Mouse (Mus musculus) mouse trophoblast stem cell (cell line): ENCODE measurements around the gene Kcnk7.
"Not testable (repeated sequence)": the region's sequence is repeated elsewhere in the genome, so short reads cannot be mapped to it uniquely, and the experiment has no call there.

ENCODE experiments used
- in situ Hi-C, 2 experiments: fragments of 300-500 bp; cut with MseI, MboI; formaldehyde crosslinking; loops; 2 replicates in 1 of 2; 3 replicates in 1 of 2; pipeline ENCODE4 v1.15.1; 2025

Kcnk7 gene

GRCm38 (mm10) chr19:5704163-5704800, at the start of gene Kcnk7:
Gene Kcnk7 (plus strand): TSS chr19:5704367.
- in situ Hi-C loops = no loop called here

- in situ Hi-C loops = no loop called here
These were observed 49.4 kb upstream of the Kcnk7 start for GRCm38 (mm10) chr19:5654720-5655298.

GRCm38 (mm10) chr19:5660942-5661751, 43.0 kb upstream of the Kcnk7 start:
- in situ Hi-C loops = no loop called here

GRCm38 (mm10) chr19:5662310-5662709, 41.9 kb upstream of the Kcnk7 start:
- in situ Hi-C loops = no loop called here

- in situ Hi-C loops = no loop called here
These were observed 40.9 kb upstream of the Kcnk7 start, which contains the start of gene Sipa1 for GRCm38 (mm10) chr19:5662981-5663913. Gene Sipa1 (minus strand): TSS chr19:5663707.

GRCm38 (mm10) chr19:5664669-5665257, 39.4 kb upstream of the Kcnk7 start:
- in situ Hi-C loops = no loop called here

- in situ Hi-C loops = no loop called here
These were observed 38.7 kb upstream of the Kcnk7 start for GRCm38 (mm10) chr19:5665465-5665864.

GRCm38 (mm10) chr19:5666386-5666785, 37.8 kb upstream of the Kcnk7 start:
- in situ Hi-C loops = no loop called here

GRCm38 (mm10) chr19:5668372-5668771, 35.8 kb upstream of the Kcnk7 start:
- in situ Hi-C loops = no loop called here

GRCm38 (mm10) chr19:5680432-5680831, 23.7 kb upstream of the Kcnk7 start:
- in situ Hi-C loops = no loop called here

- in situ Hi-C loops = no loop called here
These were observed 19.9 kb upstream of the Kcnk7 start for GRCm38 (mm10) chr19:5684236-5684635.

- in situ Hi-C loops = no loop called here
These were observed 19.2 kb upstream of the Kcnk7 start for GRCm38 (mm10) chr19:5684985-5685384.

GRCm38 (mm10) chr19:5685431-5685830, 18.7 kb upstream of the Kcnk7 start:
- in situ Hi-C loops = no loop called here

GRCm38 (mm10) chr19:5685861-5686260, 18.3 kb upstream of the Kcnk7 start:
- in situ Hi-C loops = no loop called here

- in situ Hi-C loops = no loop called here
These were observed 17.7 kb upstream of the Kcnk7 start for GRCm38 (mm10) chr19:5686437-5686836.

- in situ Hi-C loops = not testable (repeated sequence)
These were observed 17.2 kb upstream of the Kcnk7 start for GRCm38 (mm10) chr19:5686954-5687353.

- in situ Hi-C loops = no loop called here
These were observed 16.4 kb upstream of the Kcnk7 start for GRCm38 (mm10) chr19:5687738-5688137.

GRCm38 (mm10) chr19:5688200-5689087, 15.7 kb upstream of the Kcnk7 start, which contains the start of the genes Map3k11 and Pcnx3:
Gene Map3k11 (plus strand): TSS chr19:5688742.
Gene Pcnx3 (minus strand): TSS chr19:5688908.
- in situ Hi-C loops = no loop called here

GRCm38 (mm10) chr19:5689088-5689428, 15.1 kb upstream of the Kcnk7 start:
- in situ Hi-C loops = no loop called here
